Mouse (Mus musculus): Measurements from ENCODE around the gene Tcp10a.

Gene Tcp10a

DNA sequence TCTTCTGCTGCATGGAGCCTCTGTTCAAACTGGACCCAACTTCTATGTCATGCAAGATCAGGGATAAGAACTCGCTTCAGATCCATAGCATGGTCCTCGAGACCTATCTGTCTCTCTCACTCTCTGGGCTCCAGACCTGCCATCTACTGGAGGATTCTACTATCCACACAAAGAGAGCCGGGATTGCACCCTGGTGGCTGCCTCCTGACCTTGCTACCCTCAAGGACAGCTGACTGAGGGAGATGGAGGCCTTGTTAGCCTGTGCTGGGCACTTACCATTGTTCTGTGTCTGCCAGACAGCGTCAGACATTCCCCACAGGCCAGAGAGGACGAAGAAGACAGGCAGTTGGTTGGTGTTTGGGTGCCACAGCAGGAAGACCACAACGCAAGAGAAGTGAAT lies 45.0 kb downstream of the Tcp10a start:
- 70% methylated on average over 6 of the region's 6 CpGs for WGBS

DNA sequence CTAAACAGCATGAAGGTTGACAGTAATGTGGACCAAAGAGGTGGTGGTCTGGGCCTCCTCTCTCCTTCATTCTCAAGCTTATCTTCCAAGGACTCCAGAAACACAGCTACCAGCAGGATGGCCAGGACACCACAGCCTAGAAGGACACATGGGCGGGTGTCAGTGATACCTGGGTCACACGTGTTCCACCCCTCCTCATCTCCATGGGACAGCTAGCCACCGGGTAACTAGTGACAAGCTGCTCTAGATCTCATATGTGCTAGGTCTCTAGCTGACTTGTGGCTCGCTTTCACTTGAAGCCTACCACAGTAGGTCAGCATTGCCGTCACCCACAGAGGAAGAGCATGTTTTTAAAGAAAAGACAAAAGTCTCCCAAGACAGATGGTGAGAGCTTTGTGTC lies 47.4 kb downstream of the Tcp10a start, which contains the start of gene Gm49630:
Gene Gm49630 (minus strand): TSS at position 101 of the 400 bp plus-strand sequence.
- WGBS = 75% methylated on average over 2 of the region's 5 CpGs

DNA sequence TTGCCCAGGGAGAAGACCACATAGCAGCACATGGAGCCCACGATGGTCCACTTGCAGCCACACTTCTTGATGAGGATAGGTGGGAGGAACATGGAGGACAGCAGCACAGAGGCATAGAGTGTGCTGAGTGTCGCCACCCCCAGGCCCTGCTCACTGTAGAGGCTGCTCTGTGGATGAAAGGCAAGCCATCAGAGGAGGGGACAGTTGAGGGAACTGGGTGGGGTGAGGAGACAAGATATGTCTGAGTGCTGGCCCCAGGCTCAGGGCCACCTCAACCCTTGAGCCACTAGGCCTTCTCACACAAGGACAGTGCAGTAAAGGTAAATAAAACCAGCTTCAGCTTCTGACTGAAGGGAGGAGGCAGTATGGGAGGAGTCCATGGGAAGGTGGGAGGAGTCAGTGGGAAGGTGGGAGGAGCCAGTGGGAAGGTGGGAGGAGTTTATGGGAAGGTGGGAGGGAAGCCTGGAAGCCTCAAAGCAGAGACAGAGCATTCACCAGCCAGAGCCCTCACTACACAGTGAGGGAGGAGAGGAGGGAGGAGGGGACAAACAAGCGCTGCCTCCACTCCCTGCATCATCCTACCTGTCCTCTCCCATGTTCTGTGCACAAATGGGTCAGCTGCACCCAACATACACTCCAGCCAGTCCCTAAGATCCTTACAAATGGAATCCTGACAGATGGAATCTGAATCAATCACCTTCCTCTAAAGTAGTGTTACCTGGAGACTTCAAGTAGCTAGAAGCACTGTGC lies 52.7 kb downstream of the Tcp10a start:
- WGBS = 100% methylated on average over 1 of the region's 3 CpGs

DNA sequence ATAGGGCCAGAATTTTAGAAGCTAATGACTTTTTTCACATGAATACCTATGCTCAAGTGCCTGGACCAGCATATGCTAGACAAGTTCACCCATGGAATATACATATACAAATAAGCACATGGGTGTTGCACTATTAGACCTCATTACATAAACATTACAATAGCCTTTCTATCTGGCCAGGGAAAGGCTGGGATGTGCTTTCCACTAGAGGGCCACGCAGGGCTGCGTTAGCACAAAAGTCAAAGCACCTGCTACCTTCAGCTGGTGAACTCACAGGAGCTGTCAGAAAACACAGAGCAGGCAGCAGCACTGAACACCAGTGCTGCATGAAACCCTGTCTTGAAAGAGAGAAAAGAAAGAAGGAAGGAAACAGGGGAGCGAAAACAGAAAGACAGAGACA lies 53.5 kb downstream of the Tcp10a start:
- 60% methylated on average over 3 of the region's 3 CpGs for WGBS

DNA sequence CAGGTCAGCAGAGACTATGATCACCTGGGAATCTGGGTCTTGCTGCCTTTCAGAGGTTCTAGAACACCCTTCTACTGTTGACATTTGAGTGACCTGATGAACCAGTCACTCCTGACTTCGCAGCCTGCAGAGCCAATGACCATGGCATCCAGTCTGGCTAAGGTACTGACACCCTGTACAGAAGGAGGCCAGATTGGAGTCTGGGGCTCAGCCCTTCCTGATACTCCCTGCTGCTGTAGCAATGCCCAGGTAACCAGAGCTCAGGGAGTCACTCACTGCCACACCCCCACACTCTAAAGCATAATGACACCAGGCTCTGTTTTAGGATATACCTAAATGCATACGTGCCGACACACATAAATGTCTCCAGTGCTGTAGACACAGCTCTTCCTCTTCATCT lies 58.3 kb downstream of the Tcp10a start:
- WGBS = 96% methylated on average over 1 of the region's 3 CpGs

DNA sequence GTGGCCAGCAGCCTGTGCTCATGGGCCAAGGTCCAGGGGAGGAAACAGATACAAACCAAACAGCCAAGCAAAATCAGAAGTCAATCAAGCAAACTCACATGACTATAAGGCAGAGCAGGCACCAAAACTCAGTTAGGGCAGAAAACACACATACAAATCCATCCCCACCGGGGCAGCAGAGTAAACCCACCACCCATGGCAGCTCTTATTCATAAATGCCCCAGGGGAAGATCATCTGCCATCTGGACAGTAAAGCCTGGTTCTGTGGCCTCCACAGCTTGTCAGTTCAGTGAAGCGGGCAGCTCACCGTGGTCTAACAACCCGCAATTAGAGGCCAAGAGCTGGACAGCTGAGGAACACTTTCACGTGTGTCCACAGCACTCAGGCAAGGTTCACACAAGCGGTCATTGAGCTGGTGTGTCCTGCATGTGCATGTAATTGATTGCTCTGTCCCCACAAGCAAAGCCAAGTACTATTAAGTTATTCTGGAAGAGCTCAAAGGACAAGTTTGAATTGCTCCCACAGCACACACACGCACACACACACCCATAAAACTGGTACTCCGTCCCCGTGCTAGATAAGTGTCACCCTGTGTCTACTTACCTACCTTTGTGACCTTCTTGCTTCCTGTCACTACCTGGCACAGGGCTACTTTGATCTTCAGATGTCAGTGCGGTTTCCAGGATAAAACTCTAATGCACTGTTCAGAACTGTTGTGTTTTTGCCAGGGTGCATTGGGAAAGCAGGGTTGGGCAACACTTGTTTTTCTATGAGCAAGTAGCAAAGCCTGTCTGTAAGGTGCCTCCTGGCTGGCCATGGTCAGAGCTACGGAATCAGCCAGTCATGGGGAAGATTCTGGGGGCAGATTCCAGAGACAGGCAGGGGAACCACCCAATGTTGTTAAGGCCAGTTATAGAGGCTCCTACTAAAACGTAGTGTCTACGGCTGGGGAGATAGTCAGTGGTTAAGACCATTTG lies 59.0 kb downstream of the Tcp10a start:
- WGBS = 89% methylated on average over 12 of the region's 13 CpGs

DNA sequence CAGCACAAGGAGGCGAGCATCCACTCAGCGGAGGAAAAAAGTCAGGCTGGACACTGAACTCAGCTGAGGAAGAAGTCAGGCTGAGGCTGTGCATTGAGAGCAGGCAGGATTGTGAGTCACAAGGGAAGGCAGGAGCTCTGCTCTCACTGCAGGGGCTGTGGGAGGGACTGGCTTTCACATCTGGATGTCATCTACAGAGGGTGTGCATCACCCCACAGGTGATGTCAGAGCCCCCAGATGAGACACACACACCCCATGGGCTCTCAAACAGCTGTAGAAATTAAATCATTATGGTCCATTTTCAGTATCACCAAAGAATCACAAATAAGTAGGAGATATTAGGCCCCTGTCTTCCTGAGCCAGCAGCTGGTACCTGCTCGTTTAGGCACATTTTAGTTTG lies 60.9 kb downstream of the Tcp10a start, which contains the start of gene Unc93a2:
Gene Unc93a2 (minus strand): TSS at position 101 of the 400 bp plus-strand sequence.
- 86% methylated on average over 3 of the region's 3 CpGs for WGBS

DNA sequence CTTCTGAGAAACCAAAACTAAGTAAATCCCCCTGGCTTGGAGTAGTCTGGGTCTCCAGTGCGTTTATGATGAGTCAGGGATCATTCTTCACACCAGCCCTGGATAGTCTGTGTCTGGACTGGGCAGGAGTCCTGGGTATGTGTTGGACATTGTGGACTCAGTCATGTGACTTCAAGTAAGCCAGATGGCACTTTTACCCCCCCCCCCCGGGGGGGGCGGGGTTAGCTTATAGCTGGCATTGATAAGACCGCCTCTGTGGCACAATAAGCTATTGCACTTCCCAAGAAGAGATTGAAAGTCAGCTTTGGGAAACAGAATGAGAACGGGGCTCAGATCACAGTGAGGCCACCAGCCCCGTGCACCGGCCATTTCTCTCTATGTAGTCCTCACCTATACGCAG lies 61.6 kb downstream of the Tcp10a start:
- 71% methylated on average over 8 of the region's 8 CpGs for WGBS

DNA sequence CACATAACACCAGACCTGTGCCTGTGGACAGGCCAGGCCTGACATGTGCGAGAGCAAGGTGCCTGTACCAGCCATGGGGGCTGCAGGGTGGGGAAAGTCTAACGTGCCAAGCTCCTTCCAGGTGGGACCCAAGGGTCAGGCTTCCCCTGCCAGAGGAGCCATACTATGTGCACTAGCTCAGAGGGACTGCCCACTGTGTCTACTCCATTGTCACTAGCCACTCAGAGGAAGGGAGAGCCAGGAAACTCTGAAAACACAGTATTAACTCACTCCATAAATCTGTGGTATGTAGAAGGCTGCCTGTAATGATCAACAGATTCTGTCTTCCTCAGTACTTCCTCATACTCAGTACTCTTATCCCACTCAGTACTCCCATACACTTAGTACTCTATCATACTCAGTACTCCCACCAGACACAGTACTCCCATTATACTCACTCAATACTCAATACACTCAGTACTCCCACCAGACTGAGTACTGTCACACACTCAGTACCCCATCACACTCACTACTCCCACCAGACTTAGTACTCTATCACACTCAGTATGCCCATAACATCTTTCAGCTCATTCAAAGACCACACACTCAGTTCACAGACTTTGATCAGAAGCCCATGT lies 64.0 kb downstream of the Tcp10a start:
- WGBS = no CpG with 5 or more reads among the region's 2 CpGs

DNA sequence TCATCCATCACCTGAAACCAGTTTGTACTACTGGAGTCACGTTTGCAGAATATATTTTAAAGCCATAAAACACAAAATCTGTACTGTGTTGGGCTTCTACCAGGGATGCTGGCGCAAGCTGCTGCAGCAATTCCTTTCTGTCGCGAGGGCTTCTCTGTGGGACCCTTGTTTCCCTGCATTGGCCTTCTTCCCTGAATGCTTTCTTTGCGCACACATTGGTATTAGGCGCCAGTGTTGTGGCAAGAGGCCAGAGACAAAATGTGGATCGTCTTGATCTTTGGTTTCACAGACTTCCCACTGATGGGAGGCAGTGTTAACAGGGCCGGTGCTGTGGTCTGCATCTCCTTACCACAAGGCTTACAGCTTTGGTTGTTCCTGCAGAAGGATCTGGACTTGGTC lies 64.5 kb downstream of the Tcp10a start:
- WGBS = 69% methylated on average over 8 of the region's 8 CpGs

DNA sequence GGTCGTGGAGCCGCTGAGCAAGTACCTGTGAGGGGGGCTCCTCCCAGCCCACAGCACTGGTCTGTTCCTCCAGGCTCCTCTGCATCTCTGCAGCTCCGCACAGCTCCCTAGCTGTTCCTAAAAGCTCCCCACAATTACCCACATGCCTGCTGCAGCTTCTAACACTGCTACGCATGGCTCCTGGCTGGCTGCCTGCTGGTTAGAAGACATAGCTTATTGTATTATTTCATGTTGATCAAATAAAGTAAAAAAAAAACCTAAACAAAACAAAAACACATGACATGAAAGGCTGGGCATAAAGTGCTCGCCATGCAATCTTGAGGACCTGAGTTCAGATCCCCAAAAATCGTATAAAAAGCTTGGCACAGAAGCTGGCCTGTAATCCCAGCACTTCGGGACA lies 65.5 kb downstream of the Tcp10a start:
- WGBS = 74% methylated on average over 7 of the region's 7 CpGs

DNA sequence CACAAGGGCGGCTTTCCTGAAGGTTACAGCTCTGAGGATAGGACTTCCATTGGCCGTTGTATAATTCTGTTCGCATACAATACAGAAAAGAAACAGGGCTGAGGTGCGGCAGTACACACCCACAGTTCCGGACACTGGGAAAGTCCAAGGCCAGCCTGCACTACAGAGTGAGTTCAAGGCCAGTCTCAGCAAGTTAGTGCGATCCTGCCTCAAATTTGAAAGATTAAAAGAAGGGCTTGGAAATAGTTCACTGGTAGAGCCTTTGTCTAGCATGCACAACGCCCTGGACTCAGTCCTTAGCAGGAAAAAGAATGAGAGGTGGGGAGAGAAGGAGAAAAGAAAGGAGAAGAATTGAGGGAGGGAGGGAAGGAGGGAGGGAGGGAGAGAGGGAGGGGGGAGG lies 70.7 kb downstream of the Tcp10a start:
- 94% methylated on average over 7 of the region's 7 CpGs for WGBS
